Mouse (Mus musculus): ENCODE results near the gene Gm4450.
"Not testable (repeated sequence)": the region's sequence is repeated elsewhere in the genome, so short reads cannot be mapped to it uniquely, and the experiment has no call there.

Gene Gm4450

GRCm38 (mm10) chr3:98457026-98457425, at the start of gene Gm4450:
TSS of gene Gm4450 (minus strand) at chr3:98457126.
- DNase-seq (ENCODE audit: low spot score): not testable (repeated sequence)

- DNase-seq (ENCODE audit: low spot score): not testable (repeated sequence)
These were observed 40.5 kb upstream of the Gm4450 start for GRCm38 (mm10) chr3:98497401-98497800.

- not testable (repeated sequence) for DNase-seq (ENCODE audit: low spot score)
These were observed 39.8 kb upstream of the Gm4450 start for GRCm38 (mm10) chr3:98496762-98497161.

DNA sequence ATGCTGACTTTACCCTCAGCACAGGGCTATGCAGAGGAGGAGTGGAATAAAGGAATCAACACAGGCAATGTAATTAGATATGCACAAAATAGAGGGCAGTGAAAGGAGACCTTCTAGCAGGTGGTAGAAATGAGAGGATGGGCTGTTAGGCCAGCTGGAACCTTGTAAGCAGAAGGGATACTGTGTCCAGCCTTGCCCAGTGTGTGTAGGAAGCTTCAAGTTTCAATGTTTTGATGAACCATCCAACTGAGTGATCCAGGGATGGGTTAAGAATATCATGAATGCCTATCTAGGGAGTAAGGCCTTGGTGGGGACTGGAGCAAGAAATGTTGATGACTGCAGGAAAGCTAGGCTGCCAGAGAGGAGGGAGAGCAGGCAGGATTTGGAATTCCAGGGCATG, 38.1 kb upstream of the Gm4450 start:
- not testable (repeated sequence) for DNase-seq (ENCODE audit: low spot score)

DNA sequence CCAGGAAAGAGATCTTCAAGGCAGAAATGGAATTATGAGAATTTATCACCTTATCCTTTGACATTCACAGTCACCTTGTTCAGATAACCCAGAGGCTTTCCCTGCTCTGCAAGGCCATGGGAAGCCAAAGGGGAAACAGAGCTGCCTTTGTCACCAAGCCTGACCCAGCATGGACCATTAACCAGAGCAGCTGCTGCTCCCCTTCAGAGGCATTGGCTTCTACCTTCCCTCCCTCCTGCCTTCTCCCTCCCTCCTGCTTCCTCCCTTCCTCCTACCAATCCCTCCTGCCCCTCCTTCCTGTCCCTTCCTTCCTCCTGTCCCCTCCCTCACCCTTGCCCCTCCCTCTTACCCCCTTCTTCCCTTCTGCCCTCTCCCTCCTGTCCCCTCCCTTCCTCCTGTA, 37.3 kb upstream of the Gm4450 start:
- DNase-seq (ENCODE audit: low spot score): not testable (repeated sequence)

- DNase-seq (ENCODE audit: low spot score): not testable (repeated sequence)
These were observed 14.6 kb upstream of the Gm4450 start for GRCm38 (mm10) chr3:98471499-98471898.

DNA sequence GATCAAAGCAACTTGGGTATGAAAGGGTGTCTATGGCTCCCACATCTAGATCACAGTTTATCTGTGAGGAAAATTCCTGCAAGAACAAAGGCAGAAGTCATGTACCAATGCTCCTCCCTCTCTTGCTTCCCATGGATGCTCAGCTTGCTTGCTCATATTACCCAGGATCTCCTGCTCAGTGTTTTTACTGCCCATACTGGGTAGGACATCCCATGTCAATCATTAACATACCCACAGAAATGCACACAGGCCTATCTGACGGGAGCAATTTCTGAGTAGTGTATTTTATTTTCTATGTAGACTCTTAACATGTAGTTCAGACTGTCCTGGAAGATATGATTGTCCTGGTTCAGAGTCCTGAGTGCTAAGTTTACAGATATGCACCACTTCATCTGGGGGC, 14.1 kb upstream of the Gm4450 start:
- not testable (repeated sequence) for DNase-seq (ENCODE audit: low spot score)

DNA sequence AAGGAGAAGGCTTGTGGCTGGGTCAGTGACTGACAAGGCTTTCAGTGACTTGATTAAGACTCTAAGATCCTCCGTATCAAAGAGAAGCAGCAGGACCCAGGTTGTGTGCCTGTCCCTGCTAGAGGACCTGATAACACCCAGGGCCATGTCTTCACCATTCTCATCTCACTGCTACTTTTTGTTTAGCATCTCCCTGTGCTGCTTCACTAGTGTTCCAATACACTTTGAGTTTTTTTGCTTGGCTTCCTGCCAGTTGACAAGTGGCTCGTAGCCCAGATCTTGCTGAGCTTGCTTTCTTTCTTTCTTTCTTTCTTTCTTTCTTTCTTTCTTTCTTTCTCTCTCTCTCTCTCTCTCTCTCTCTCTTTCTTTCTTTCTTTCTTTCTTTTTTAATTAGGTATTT, 12.4 kb upstream of the Gm4450 start:
- not testable (repeated sequence) for DNase-seq (ENCODE audit: low spot score)

DNA sequence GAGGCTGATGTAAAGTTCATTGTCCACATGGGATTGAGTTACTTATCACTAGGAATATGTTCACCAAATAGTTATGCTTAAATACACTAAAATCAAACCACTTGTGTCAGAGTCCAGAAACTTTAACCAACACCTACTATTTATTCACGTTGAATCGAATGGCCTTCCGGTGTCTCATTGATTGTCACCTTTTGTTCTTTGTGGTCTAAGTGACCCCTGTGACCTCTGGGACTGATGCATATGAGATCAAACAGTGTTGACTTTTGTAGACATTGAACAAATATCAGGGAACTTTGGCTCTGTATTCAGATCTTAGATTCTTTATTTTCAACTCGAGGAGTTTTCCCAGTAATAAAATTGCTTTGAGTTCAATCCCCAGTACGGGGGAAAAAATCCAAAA, 3.1 kb downstream of the Gm4450 start:
- not testable (repeated sequence) for DNase-seq (ENCODE audit: low spot score)

DNA sequence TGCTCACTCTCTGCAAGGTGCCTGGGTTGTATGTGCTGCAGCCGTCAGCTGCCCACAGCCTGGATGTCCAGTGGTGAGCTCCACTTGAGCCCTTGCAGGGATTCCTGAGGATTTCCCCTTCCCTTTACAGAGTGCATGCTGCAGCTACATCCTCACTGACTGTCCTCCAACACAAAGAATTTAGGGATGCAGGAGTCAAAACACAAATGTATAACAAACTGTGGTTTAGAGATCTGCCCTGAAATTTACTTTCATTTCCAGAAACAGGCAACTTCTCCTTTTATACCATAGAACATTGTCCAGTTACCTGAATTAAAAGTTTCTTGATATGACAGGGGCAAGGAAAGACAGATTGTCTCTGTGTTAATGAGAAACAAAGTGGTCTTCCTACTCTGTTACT, 13.0 kb downstream of the Gm4450 start:
- not testable (repeated sequence) for DNase-seq (ENCODE audit: low spot score)

- not testable (repeated sequence) for DNase-seq (ENCODE audit: low spot score)
These were observed 13.7 kb downstream of the Gm4450 start for GRCm38 (mm10) chr3:98443149-98443779.

DNA sequence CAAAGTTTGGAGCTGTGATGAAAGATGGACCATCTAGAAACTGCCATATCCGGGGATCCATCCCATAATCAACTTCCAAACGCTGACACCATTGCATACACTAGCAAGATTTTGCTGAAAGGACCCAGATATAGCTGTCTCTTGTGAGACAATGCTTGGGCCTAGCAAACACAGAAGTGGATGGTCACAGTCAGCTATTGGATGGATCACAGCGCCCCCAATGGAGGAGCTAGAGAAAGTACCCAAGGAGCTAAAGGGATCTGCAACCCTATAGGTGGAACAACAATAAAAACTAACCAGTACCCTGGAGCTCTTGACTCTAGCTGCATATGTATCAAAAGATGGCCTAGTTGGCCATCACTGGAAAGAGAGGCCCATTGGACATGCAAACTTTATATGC, 14.7 kb downstream of the Gm4450 start:
- not testable (repeated sequence) for DNase-seq (ENCODE audit: low spot score)

- DNase-seq (ENCODE audit: low spot score): no peak
These were observed 21.9 kb downstream of the Gm4450 start for GRCm38 (mm10) chr3:98435030-98435429.

GRCm38 (mm10) chr3:98434088-98434816, 22.7 kb downstream of the Gm4450 start:
- DNase-seq (ENCODE audit: low spot score): peak; percentile 34

DNA sequence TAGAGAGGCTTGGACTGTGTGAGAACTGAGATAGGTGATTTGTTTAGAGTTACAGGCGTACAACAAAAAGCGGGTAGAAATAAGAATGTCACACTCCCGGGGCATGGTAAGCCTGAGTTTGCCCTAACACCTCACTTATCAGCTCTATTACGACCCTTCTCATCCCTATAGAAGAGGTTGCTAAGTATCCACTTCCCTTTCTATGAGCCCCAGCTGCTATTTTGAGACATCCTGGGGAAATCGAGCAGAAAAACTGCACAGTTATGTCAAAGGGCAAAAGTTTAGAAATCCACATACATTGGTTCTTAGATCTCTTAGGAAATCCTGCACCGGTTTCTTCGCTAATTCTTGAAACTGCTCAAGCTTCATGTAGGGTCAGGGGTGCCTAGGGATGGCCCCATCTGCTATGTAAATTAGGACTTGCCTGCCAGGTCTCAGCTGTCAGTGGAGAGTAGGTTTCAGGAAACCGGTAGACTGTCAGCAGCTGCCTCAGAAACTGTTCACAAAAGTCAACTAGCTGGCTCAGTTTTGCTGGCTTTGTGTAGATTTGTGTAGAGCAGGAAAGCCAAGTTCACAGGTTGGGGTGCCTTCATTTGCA, 27.9 kb downstream of the Gm4450 start:
- DNase-seq (ENCODE audit: low spot score): no peak

DNA sequence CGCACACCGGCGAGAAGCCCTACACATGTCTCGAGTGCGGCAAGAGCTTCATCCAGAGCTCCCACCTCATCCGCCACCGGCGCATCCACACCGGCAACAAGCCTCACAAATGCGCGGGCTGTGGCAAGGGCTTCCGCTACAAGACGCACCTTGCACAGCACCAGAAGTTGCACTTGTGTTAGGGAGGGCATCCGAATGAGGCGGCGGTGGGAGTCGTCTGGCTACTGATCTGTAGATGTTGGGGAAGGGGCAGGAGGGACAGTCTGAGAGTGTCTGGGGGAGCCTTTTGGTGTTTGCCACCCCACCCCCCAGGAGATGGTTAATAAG, 28.5 kb downstream of the Gm4450 start:
- peak; percentile 44 for DNase-seq (ENCODE audit: low spot score)

DNA sequence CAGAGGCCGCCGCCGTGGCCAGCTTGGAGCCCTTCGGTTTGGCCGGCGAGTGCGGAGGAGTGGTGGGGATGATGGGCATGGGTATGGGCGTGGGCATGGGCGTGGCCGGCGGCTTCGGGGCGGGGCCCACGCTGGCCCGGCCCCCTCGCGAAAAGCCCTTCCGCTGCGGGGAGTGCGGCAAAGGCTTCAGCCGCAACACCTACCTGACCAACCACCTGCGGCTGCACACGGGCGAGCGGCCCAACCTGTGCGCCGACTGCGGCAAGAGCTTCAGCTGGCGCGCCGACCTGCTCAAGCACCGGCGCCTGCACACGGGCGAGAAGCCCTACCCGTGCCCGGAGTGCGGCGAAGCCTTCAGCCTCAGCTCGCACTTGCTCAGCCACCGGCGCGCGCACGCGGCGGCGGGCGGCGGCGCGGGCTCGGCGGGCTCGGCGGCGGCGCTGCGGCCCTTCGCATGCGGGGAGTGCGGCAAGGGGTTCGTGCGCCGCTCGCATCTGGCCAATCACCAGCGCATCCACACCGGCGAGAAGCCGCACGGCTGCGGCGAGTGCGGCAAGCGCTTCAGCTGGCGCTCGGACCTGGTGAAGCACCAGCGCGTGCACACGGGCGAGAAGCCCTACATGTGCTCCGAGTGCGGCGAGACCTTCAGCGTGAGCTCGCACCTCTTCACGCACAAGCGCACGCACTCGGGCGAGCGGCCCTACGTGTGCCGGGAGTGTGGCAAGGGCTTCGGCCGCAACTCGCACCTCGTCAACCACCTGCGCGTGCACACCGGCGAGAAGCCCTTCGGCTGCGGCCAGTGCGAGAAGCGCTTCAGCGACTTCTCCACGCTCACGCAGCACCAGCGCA, 29.1 kb downstream of the Gm4450 start:
- peak; percentile 80 for DNase-seq (ENCODE audit: low spot score)

GRCm38 (mm10) chr3:98427260-98427599, 29.7 kb downstream of the Gm4450 start:
- no peak for DNase-seq (ENCODE audit: low spot score)

DNA sequence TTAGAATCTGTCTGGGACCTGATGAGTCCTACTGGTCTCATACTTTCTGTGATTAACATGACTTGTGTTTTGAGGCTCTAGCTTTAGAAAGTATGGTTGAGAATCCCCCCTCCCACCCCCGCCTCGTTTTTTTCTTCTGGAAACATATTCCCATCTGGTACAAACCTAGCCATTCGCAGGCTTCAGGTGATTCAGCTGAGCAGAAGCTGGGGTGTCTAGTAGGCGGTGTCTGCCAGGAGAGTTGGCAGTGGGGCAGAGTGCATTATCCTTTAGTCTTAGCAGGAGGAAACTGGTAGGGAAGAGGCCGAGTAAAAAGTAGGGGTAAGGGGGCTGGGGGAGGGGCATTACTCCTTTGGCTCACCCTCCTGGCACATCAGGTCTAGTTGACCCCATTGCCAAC, 30.2 kb downstream of the Gm4450 start:
- DNase-seq (ENCODE audit: low spot score): no peak

- DNase-seq (ENCODE audit: low spot score): no peak
These were observed 34.0 kb downstream of the Gm4450 start for GRCm38 (mm10) chr3:98422926-98423325.

- DNase-seq (ENCODE audit: low spot score): no peak
These were observed 37.2 kb downstream of the Gm4450 start for GRCm38 (mm10) chr3:98419786-98420070.

DNA sequence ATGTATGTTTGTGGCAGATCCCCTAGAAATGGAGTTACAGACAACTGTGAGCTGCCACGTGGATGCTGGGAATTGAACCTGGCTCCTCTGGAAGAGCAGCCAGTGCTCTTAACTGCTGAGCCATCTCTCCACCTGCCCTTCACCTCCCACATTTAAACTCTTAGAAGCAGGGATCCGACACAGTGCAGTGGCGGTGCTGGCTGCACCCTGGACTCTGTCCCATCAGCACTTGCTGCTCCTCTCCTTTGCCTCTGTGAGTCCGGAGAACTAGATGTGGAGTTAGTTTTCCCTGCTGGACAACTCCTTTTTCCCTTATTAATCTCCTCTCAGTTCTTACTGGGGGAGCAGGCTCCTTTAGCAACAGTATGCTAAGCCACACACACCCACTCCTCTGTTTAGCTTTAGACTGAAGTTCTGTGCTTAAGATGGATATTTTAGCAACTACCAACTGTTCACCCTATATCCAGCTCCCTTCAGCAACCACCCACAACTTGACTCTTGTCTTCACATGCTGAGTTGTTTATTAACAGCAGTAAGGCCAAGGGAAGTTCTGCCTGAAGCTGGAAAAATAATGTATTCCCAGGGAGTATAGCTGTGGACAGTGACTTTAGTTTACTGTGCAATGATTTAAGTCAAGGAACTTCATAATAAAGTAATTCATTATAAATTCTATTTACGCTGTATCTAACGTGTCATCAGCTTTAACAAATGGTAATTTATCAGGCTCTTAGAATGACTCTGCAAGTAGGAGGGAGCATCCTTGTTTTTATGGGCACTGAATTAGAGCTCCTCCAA, 37.7 kb downstream of the Gm4450 start:
- no peak for DNase-seq (ENCODE audit: low spot score)

All from embryo, embryonic 10 days (tissue).